Mouse (Mus musculus) embryo, embryonic 11.5 days (tissue): ENCODE results near the gene Itm2b.

ENCODE experiments used
- DNase-seq: peaks from one replicate; pipeline ENCODE4 v3.0.0-alpha.2; 2012; ENCODE audit warnings: low read depth, low spot score

Itm2b gene

GRCm38 (mm10) chr14:73394263-73395006 lies 9.3 kb upstream of the Itm2b start:
- no peak for DNase-seq

- no peak for DNase-seq
Observed at GRCm38 (mm10) chr14:73391457-73391856, 6.4 kb upstream of the Itm2b start.

GRCm38 (mm10) chr14:73390196-73390595 lies 5.1 kb upstream of the Itm2b start:
- DNase-seq, result no peak

- no peak for DNase-seq
Observed at GRCm38 (mm10) chr14:73389059-73389458, 4.0 kb upstream of the Itm2b start.

GRCm38 (mm10) chr14:73388546-73388945 lies 3.5 kb upstream of the Itm2b start:
- no peak for DNase-seq

- no peak for DNase-seq
Observed at GRCm38 (mm10) chr14:73386493-73386892, 1.4 kb upstream of the Itm2b start.

GRCm38 (mm10) chr14:73385720-73386374 lies 758 bp upstream of the Itm2b start:
- DNase-seq, result no peak

- no peak for DNase-seq
Observed at GRCm38 (mm10) chr14:73384546-73384912, 560 bp downstream of the Itm2b start.

GRCm38 (mm10) chr14:73383746-73384145 lies 1.3 kb downstream of the Itm2b start:
- no peak for DNase-seq

- DNase-seq, result no peak
Observed at GRCm38 (mm10) chr14:73382699-73383098, 2.4 kb downstream of the Itm2b start.

GRCm38 (mm10) chr14:73381559-73381958 lies 3.5 kb downstream of the Itm2b start:
- DNase-seq, result no peak

- no peak for DNase-seq
Observed at GRCm38 (mm10) chr14:73377804-73378203, 7.3 kb downstream of the Itm2b start.

GRCm38 (mm10) chr14:73376920-73377319 lies 8.2 kb downstream of the Itm2b start:
- no peak for DNase-seq

GRCm38 (mm10) chr14:73375903-73376302 lies 9.2 kb downstream of the Itm2b start:
- DNase-seq, result no peak

- no peak for DNase-seq
Observed at GRCm38 (mm10) chr14:73375445-73375844, 9.6 kb downstream of the Itm2b start.

- no peak for DNase-seq
Observed at GRCm38 (mm10) chr14:73374315-73374890, 10.7 kb downstream of the Itm2b start.

- DNase-seq, result no peak
Observed at GRCm38 (mm10) chr14:73373606-73374005, 11.5 kb downstream of the Itm2b start.

- no peak for DNase-seq
Observed at GRCm38 (mm10) chr14:73372990-73373389, 12.1 kb downstream of the Itm2b start.

GRCm38 (mm10) chr14:73371577-73371976 lies 13.5 kb downstream of the Itm2b start:
- no peak for DNase-seq

- no peak for DNase-seq
Observed at GRCm38 (mm10) chr14:73370695-73371372, 14.3 kb downstream of the Itm2b start.

GRCm38 (mm10) chr14:73370078-73370670 lies 14.9 kb downstream of the Itm2b start:
- no peak for DNase-seq

GRCm38 (mm10) chr14:73369634-73370033 lies 15.5 kb downstream of the Itm2b start:
- no peak for DNase-seq
